Mouse (Mus musculus) kidney, postnatal 0 days (tissue): ENCODE data around the gene Mllt3. TPM values are rescaled to one million over a fixed set of nuclear protein-coding genes. Genes with fewer than 3 reads are reported as not detected.

Source experiments
- ATAC-seq: fragments of 200-750 bp; cut with Nextera tagmentation; replicated peaks from 2 replicates; pipeline ENCODE4 v1.8.0; 2017; ENCODE audit warnings: low read depth, moderate number of reproducible peaks, moderate TSS enrichment, moderate library complexity; ENCODE audit not compliant: low FRiP score
- DNase-seq: peaks from one replicate; pipeline ENCODE4 v3.0.0-alpha.2; 2016; ENCODE audit warnings: low spot score
- H3K27ac ChIP-seq: fragments of 300-500 bp; sonication (generic); 2 replicates; pipeline ENCODE4 v1.5.1; 2014; ENCODE audit warnings: mild to moderate bottlenecking
- H3K27me3 ChIP-seq: fragments of 300-500 bp; sonication (generic); 2 replicates; pipeline ENCODE4 v1.6.1; 2014; ENCODE audit warnings: low read length, mixed read lengths; ENCODE audit not compliant: insufficient read depth
- H3K36me3 ChIP-seq: fragments of 300-500 bp; sonication (generic); 2 replicates; pipeline ENCODE4 v1.6.1; 2014; ENCODE audit warnings: low read length, mixed read lengths; ENCODE audit not compliant: insufficient read depth
- H3K4me1 ChIP-seq: fragments of 300-500 bp; sonication (generic); replicated peaks from 2 replicates; pipeline ENCODE4 v1.6.1; 2014; ENCODE audit warnings: antibody characterized with exemption, low read length, mixed read lengths; ENCODE audit not compliant: insufficient read depth
- H3K4me2 ChIP-seq: fragments of 300-500 bp; sonication (generic); 2 replicates; pipeline ENCODE4 v1.6.1; 2014; ENCODE audit warnings: mild to moderate bottlenecking, low read length, moderate library complexity, mixed read lengths
- H3K4me3 ChIP-seq: fragments of 300-500 bp; sonication (generic); replicated peaks from 2 replicates; pipeline ENCODE4 v1.5.1; 2014; ENCODE audit warnings: low read depth, low read length
- H3K9ac ChIP-seq: fragments of 300-500 bp; sonication (generic); 2 replicates; pipeline ENCODE4 v1.6.1; 2014; ENCODE audit warnings: low read depth, low read length
- H3K9me3 ChIP-seq: fragments of 300-500 bp; sonication (generic); replicated peaks from 2 replicates; pipeline ENCODE4 v1.6.1; 2016; ENCODE audit warnings: low read length, inconsistent platforms, mixed read lengths
- CTCF ChIP-seq: IDR thresholded peaks from 2 replicates; pipeline ENCODE4 v1.5.1; 2016; ENCODE audit warnings: antibody characterized with exemption, low read depth, mild to moderate bottlenecking, moderate library complexity
- WGBS: fragments of 180-500 bp; shearing (Covaris S2); extraction: QIAGEN DNeasy Blood & Tissue Kit; methylation state at CpG from one replicate; pipeline ENCODE4 v1.1.7; 2014; 5-methylcytosine and 5-hydroxymethylcytosine counted together
- polyA plus RNA-seq: library from polyadenylated mRNA; unstranded; fragments of >200 nt; fragmentation: Nextera tagmentation; extraction: Ambion mirVana; gene quantifications from 2 replicates; pipeline ENCODE4 v1.2.1, GENCODE M21; 2015

Gene Mllt3
- polyA plus RNA-seq, 1 experiment from 2014 or later, result 28.9 TPM

GRCm38 (mm10) chr4:87902584-87902983 lies 130.6 kb downstream of the Mllt3 start:
- Histone ChIP-seq H3K4me1 (0 out of 2 replicates have a peak, but pooled peaks cover 4% of the 10 kb centered on the region), H3K36me3 (no peaks in the 10 kb centered on the region), H3K4me3 (no peak overlapping the region), H3K4me2 (no peak overlapping the region), H3K9me3 (no peaks in the 10 kb centered on the region), H3K27ac (no peak overlapping the region), H3K9ac (no peak overlapping the region), H3K27me3 (no peaks in the 10 kb centered on the region)
- WGBS, result 61% methylated on average over 4 of the region's 4 CpGs
- no peak for TF ChIP-seq CTCF
- ATAC-seq (no peak), DNase-seq (no peak)

GRCm38 (mm10) chr4:87901166-87901565 lies 132.0 kb downstream of the Mllt3 start:
- WGBS, result 0% methylated on average over 1 of the region's 1 CpGs
- ATAC-seq, result no peak
- H3K4me3 ChIP-seq, result no peak overlapping the region

GRCm38 (mm10) chr4:87893498-87893897 lies 139.7 kb downstream of the Mllt3 start:
- DNase-seq, result no peak
- Histone ChIP-seq H3K4me3 (no peak overlapping the region), H3K27ac (no peak overlapping the region), H3K9me3 (no peaks in the 10 kb centered on the region), H3K4me2 (no peak overlapping the region), H3K9ac (no peak overlapping the region), H3K36me3 (no peaks in the 10 kb centered on the region), H3K4me1 (no peaks in the 10 kb centered on the region), H3K27me3 (no peaks in the 10 kb centered on the region)
- 88% methylated on average over 3 of the region's 3 CpGs for WGBS
- no peak for ATAC-seq
- TF ChIP-seq CTCF, result no peak

More at GRCm38 (mm10) chr4:87901166-87901565, 132.0 kb downstream of the Mllt3 start:
- Histone ChIP-seq H3K27ac (no peak overlapping the region), H3K36me3 (no peaks in the 10 kb centered on the region), H3K9ac (no peak overlapping the region), H3K27me3 (no peaks in the 10 kb centered on the region), H3K9me3 (no peaks in the 10 kb centered on the region), H3K4me1 (0 out of 2 replicates have a peak, but pooled peaks cover 4% of the 10 kb centered on the region), H3K4me2 (no peak overlapping the region)
- peak; percentile 41; the same call in 1 of the 2 replicates for TF ChIP-seq CTCF
- DNase-seq, result peak; percentile 68

- TF ChIP-seq CTCF, result no peak
- DNase-seq (no peak), ATAC-seq (no peak)
- Histone ChIP-seq H3K9me3 (no peaks in the 10 kb centered on the region), H3K27me3 (no peaks in the 10 kb centered on the region), H3K4me2 (no peak overlapping the region), H3K27ac (no peak overlapping the region), H3K4me1 (no peaks in the 10 kb centered on the region), H3K36me3 (no peaks in the 10 kb centered on the region), H3K4me3 (no peak overlapping the region), H3K9ac (no peak overlapping the region)
- 89% methylated on average over 4 of the region's 4 CpGs for WGBS
These were observed 140.2 kb downstream of the Mllt3 start for GRCm38 (mm10) chr4:87893012-87893411.

- DNase-seq (no peak), ATAC-seq (no peak)
- Histone ChIP-seq H3K36me3 (no peaks in the 10 kb centered on the region), H3K27ac (no peak overlapping the region), H3K4me1 (no peaks in the 10 kb centered on the region), H3K9ac (no peak overlapping the region), H3K4me3 (no peak overlapping the region), H3K4me2 (no peak overlapping the region), H3K27me3 (no peaks in the 10 kb centered on the region), H3K9me3 (no peaks in the 10 kb centered on the region)
- 75% methylated on average over 5 of the region's 5 CpGs for WGBS
- TF ChIP-seq CTCF, result 0 out of 2 replicates have a peak, but pooled peaks have one; percentile 14
These were observed 149.8 kb downstream of the Mllt3 start for GRCm38 (mm10) chr4:87883225-87883875.

DNA sequence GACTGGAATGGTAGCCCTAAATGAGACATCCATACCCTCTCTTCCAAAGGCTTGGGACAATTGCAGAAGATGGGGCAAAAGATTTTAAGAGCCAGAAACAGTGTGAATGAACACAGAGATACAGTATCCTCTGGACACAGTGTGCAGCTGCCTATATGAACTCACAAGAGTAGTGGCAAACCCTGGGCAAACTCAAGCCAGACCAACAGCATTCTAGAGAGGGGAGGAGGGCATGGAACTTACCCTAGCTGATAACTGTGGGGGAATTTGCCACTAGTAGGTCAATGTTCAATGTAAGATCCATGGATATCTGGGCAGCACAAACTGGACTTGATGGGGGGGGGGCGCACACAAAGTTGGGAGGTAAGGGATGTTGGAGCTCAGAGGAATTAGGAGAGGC lies 151.2 kb downstream of the Mllt3 start:
- Histone ChIP-seq H3K36me3 (no peaks in the 10 kb centered on the region), H3K9me3 (no peaks in the 10 kb centered on the region), H3K9ac (no peak overlapping the region), H3K4me3 (no peak overlapping the region), H3K4me1 (no peaks in the 10 kb centered on the region), H3K4me2 (no peak overlapping the region), H3K27ac (no peak overlapping the region), H3K27me3 (no peaks in the 10 kb centered on the region)
- DNase-seq, result no peak
- WGBS, result 100% methylated on average over 1 of the region's 1 CpGs
- TF ChIP-seq CTCF, result no peak
- ATAC-seq, result no peak
